Mouse (Mus musculus) lung, postnatal 0 days (tissue): ENCODE results near the gene Naxd.

ENCODE experiments used
- CTCF ChIP-seq: IDR thresholded peaks from 2 replicates; pipeline ENCODE4 v1.5.1; 2016; ENCODE audit warnings: antibody characterized with exemption, mild to moderate bottlenecking
- EP300 ChIP-seq: IDR thresholded peaks from 2 replicates; pipeline ENCODE4 v1.6.1; 2016; ENCODE audit warnings: antibody characterized with exemption, mild to moderate bottlenecking, control low read depth

- TF ChIP-seq EP300 (no peak), CTCF (no peak)
These were observed 44.3 kb upstream of the Naxd start for GRCm38 (mm10) chr8:11452974-11453373.
